Mouse (Mus musculus): ENCODE measurements around the gene Prdm2. TPM values are rescaled to one million over a fixed set of nuclear protein-coding genes. Genes with fewer than 3 reads are reported as not detected.

Gene Prdm2
- total RNA-seq, 1 experiment = 11.0 TPM

- TF ChIP-seq HCFC1 (IDR thresholded peaks at IDR 0.05; ENCODE audit: borderline replicate concordance, insufficient read depth, low read length) (no peak), CHD2 (IDR thresholded peaks at IDR 0.05; ENCODE audit: low read depth, low read length) (no peak), ZNF384 (IDR thresholded peaks at IDR 0.05; ENCODE audit: low read depth, low read length) (no peak), ZC3H11A (IDR thresholded peaks at IDR 0.05; ENCODE audit: borderline replicate concordance, low read depth, low read length) (no peak), MAFK (IDR thresholded peaks at IDR 0.05; ENCODE audit: insufficient read depth, low read depth, low read length) (no peak)
- in situ Hi-C loops (cut with MboI; ENCODE audit: low sequenced_read_pairs in 2 of 2, unreplicated experiment in 2 of 2) = no loop called here
- DNase-seq (ENCODE audit: low read depth, low spot score) = no peak
Observed at GRCm38 (mm10) chr4:143141645-143142259, 71.0 kb downstream of the Prdm2 start.

GRCm38 (mm10) chr4:143140940-143141339 is 71.9 kb downstream of the Prdm2 start:
- no peak for DNase-seq (ENCODE audit: low read depth, low spot score)
- H3K4me1 ChIP-seq (ENCODE audit: control insufficient read depth in 2 of 2, insufficient read depth in 2 of 2, low read length in 2 of 2, poor library complexity in 1 of 2) = no peaks in the 10 kb centered on the region; a peak in 1 of 4 replicates
- H3K27ac ChIP-seq (ENCODE audit: insufficient read depth, low read depth, low read length, poor library complexity, severe bottlenecking) = no peak overlapping the region
- no peak overlapping the region for H3K4me3 ChIP-seq (ENCODE audit: insufficient read depth in 1 of 2, low read depth in 1 of 2, low read length in 2 of 2, poor library complexity in 1 of 2, severe bottlenecking in 1 of 2)
- H3K9ac ChIP-seq (ENCODE audit: insufficient read depth, low read depth, low read length, poor library complexity, severe bottlenecking) = no peak overlapping the region
- TF ChIP-seq MAFK (IDR thresholded peaks at IDR 0.05; ENCODE audit: insufficient read depth, low read depth, low read length) (no peak), ZNF384 (IDR thresholded peaks at IDR 0.05; ENCODE audit: low read depth, low read length) (peak; percentile 67)
- H3K9me3 ChIP-seq (ENCODE audit: control insufficient read depth, insufficient read depth, low read depth, low read length) = no peaks in the 10 kb centered on the region
- in situ Hi-C loops (cut with MboI; ENCODE audit: low sequenced_read_pairs in 2 of 2, unreplicated experiment in 2 of 2) = no loop called here
- H3K36me3 ChIP-seq (ENCODE audit: control insufficient read depth, insufficient read depth, low read length, poor library complexity, severe bottlenecking) = peaks cover 4% of the 10 kb centered on the region

More at GRCm38 (mm10) chr4:143141645-143142259, 71.0 kb downstream of the Prdm2 start:
- Histone ChIP-seq H3K4me1 (ENCODE audit: control insufficient read depth in 2 of 2, insufficient read depth in 2 of 2, low read length in 2 of 2, poor library complexity in 1 of 2) (no peaks in the 10 kb centered on the region; a peak in 1 of 4 replicates), H3K9me3 (ENCODE audit: control insufficient read depth, insufficient read depth, low read depth, low read length) (no peaks in the 10 kb centered on the region), H3K36me3 (ENCODE audit: control insufficient read depth, insufficient read depth, low read length, poor library complexity, severe bottlenecking) (peaks cover 3% of the 10 kb centered on the region), H3K4me3 (ENCODE audit: insufficient read depth in 1 of 2, low read depth in 1 of 2, low read length in 2 of 2, poor library complexity in 1 of 2, severe bottlenecking in 1 of 2) (no peak overlapping the region), H3K9ac (ENCODE audit: insufficient read depth, low read depth, low read length, poor library complexity, severe bottlenecking) (no peak overlapping the region), H3K27ac (ENCODE audit: insufficient read depth, low read depth, low read length, poor library complexity, severe bottlenecking) (no peak overlapping the region)

- H3K36me3 ChIP-seq (ENCODE audit: control insufficient read depth, insufficient read depth, low read length, poor library complexity, severe bottlenecking) = peaks cover 56% of the 10 kb centered on the region
- no peak for DNase-seq (ENCODE audit: low read depth, low spot score)
- H3K4me3 ChIP-seq (ENCODE audit: insufficient read depth in 1 of 2, low read depth in 1 of 2, low read length in 2 of 2, poor library complexity in 1 of 2, severe bottlenecking in 1 of 2) = no peak overlapping the region
- no peak overlapping the region for H3K9ac ChIP-seq (ENCODE audit: insufficient read depth, low read depth, low read length, poor library complexity, severe bottlenecking)
- H3K9me3 ChIP-seq (ENCODE audit: control insufficient read depth, insufficient read depth, low read depth, low read length) = no peaks in the 10 kb centered on the region
- TF ChIP-seq HCFC1 (IDR thresholded peaks at IDR 0.05; ENCODE audit: borderline replicate concordance, insufficient read depth, low read length) (no peak), ZNF384 (IDR thresholded peaks at IDR 0.05; ENCODE audit: low read depth, low read length) (no peak), ZC3H11A (IDR thresholded peaks at IDR 0.05; ENCODE audit: borderline replicate concordance, low read depth, low read length) (no peak)
- in situ Hi-C loops (cut with MboI; ENCODE audit: low sequenced_read_pairs in 2 of 2, unreplicated experiment in 2 of 2) = no loop called here
- H3K27ac ChIP-seq (ENCODE audit: insufficient read depth, low read depth, low read length, poor library complexity, severe bottlenecking) = no peak overlapping the region
- H3K4me1 ChIP-seq (ENCODE audit: control insufficient read depth in 2 of 2, insufficient read depth in 2 of 2, low read length in 2 of 2, poor library complexity in 1 of 2) = no peaks in the 10 kb centered on the region
Observed at GRCm38 (mm10) chr4:143132433-143132832, 80.4 kb downstream of the Prdm2 start.

GRCm38 (mm10) chr4:143130441-143130840 is 82.4 kb downstream of the Prdm2 start:
- H3K27ac ChIP-seq (ENCODE audit: insufficient read depth, low read depth, low read length, poor library complexity, severe bottlenecking) = no peak overlapping the region
- H3K36me3 ChIP-seq (ENCODE audit: control insufficient read depth, insufficient read depth, low read length, poor library complexity, severe bottlenecking) = peaks cover 56% of the 10 kb centered on the region
- no peak overlapping the region for H3K4me3 ChIP-seq (ENCODE audit: insufficient read depth in 1 of 2, low read depth in 1 of 2, low read length in 2 of 2, poor library complexity in 1 of 2, severe bottlenecking in 1 of 2)
- DNase-seq (ENCODE audit: low read depth, low spot score) = no peak
- TF ChIP-seq HCFC1 (IDR thresholded peaks at IDR 0.05; ENCODE audit: borderline replicate concordance, insufficient read depth, low read length) = no peak
- no peak for TF ChIP-seq CHD2 (IDR thresholded peaks at IDR 0.05; ENCODE audit: low read depth, low read length)
- TF ChIP-seq MAFK (IDR thresholded peaks at IDR 0.05; ENCODE audit: insufficient read depth, low read depth, low read length) = no peak
- no peak for TF ChIP-seq ZC3H11A (IDR thresholded peaks at IDR 0.05; ENCODE audit: borderline replicate concordance, low read depth, low read length)
- no peak for TF ChIP-seq ZNF384 (IDR thresholded peaks at IDR 0.05; ENCODE audit: low read depth, low read length)
- no peaks in the 10 kb centered on the region for H3K9me3 ChIP-seq (ENCODE audit: control insufficient read depth, insufficient read depth, low read depth, low read length)
- no peak overlapping the region for H3K9ac ChIP-seq (ENCODE audit: insufficient read depth, low read depth, low read length, poor library complexity, severe bottlenecking)
- H3K4me1 ChIP-seq (ENCODE audit: control insufficient read depth in 2 of 2, insufficient read depth in 2 of 2, low read length in 2 of 2, poor library complexity in 1 of 2) = no peaks in the 10 kb centered on the region; a peak in 1 of 4 replicates
- in situ Hi-C loops (cut with MboI; ENCODE audit: low sequenced_read_pairs in 2 of 2, unreplicated experiment in 2 of 2) = no loop called here

- TF ChIP-seq CHD2 (IDR thresholded peaks at IDR 0.05; ENCODE audit: low read depth, low read length) (no peak), HCFC1 (IDR thresholded peaks at IDR 0.05; ENCODE audit: borderline replicate concordance, insufficient read depth, low read length) (no peak), ZC3H11A (IDR thresholded peaks at IDR 0.05; ENCODE audit: borderline replicate concordance, low read depth, low read length) (no peak)
- Histone ChIP-seq H3K27ac (ENCODE audit: insufficient read depth, low read depth, low read length, poor library complexity, severe bottlenecking) (no peak overlapping the region), H3K4me1 (ENCODE audit: control insufficient read depth in 2 of 2, insufficient read depth in 2 of 2, low read length in 2 of 2, poor library complexity in 1 of 2) (no peaks in the 10 kb centered on the region; a peak in 1 of 4 replicates), H3K9me3 (ENCODE audit: control insufficient read depth, insufficient read depth, low read depth, low read length) (no peaks in the 10 kb centered on the region), H3K4me3 (ENCODE audit: insufficient read depth in 1 of 2, low read depth in 1 of 2, low read length in 2 of 2, poor library complexity in 1 of 2, severe bottlenecking in 1 of 2) (no peak overlapping the region), H3K9ac (ENCODE audit: insufficient read depth, low read depth, low read length, poor library complexity, severe bottlenecking) (no peak overlapping the region), H3K36me3 (ENCODE audit: control insufficient read depth, insufficient read depth, low read length, poor library complexity, severe bottlenecking) (peaks cover 45% of the 10 kb centered on the region)
- no peak for DNase-seq (ENCODE audit: low read depth, low spot score)
- in situ Hi-C loops (cut with MboI; ENCODE audit: low sequenced_read_pairs in 2 of 2, unreplicated experiment in 2 of 2) = no loop called here
Observed at GRCm38 (mm10) chr4:143129261-143129760, 83.5 kb downstream of the Prdm2 start.
